Mouse (Mus musculus) lung, embryonic 16.5 days (tissue): ENCODE data around the gene Gpr132. TPM values are rescaled to one million over a fixed set of nuclear protein-coding genes. Genes with fewer than 3 reads are reported as not detected.
"Not testable (repeated sequence)": the region's sequence is repeated elsewhere in the genome, so short reads cannot be mapped to it uniquely, and the experiment has no call there.

ENCODE experiments used
- ATAC-seq: fragments of 200-750 bp; cut with Nextera tagmentation; 2 replicates; pipeline ENCODE4 v1.8.0; 2017; ENCODE audit warnings: low read depth, mild to moderate bottlenecking, moderate library complexity
- H3K27ac ChIP-seq: fragments of 300-500 bp; sonication (generic); 2 replicates; pipeline ENCODE4 v1.5.1; 2014; ENCODE audit warnings: mild to moderate bottlenecking, control low read depth, low read length
- H3K27me3 ChIP-seq: fragments of 300-500 bp; sonication (generic); 2 replicates; pipeline ENCODE4 v1.6.1; 2014; ENCODE audit warnings: low read depth, low read length, mixed read lengths; ENCODE audit not compliant: control insufficient read depth, insufficient read depth
- H3K36me3 ChIP-seq: fragments of 300-500 bp; sonication (generic); 2 replicates; pipeline ENCODE4 v1.6.1; 2014; ENCODE audit warnings: low read length; ENCODE audit not compliant: control insufficient read depth, insufficient read depth
- H3K4me1 ChIP-seq: fragments of 300-500 bp; sonication (generic); replicated peaks from 2 replicates; pipeline ENCODE4 v1.6.1; 2014; ENCODE audit warnings: low read length, mixed read lengths; ENCODE audit not compliant: control insufficient read depth, insufficient read depth
- H3K4me2 ChIP-seq: fragments of 300-500 bp; sonication (generic); 2 replicates; pipeline ENCODE4 v1.6.1; 2014; ENCODE audit warnings: low read depth, low read length, control low read depth
- H3K4me3 ChIP-seq: fragments of 300-500 bp; sonication (generic); 2 replicates; pipeline ENCODE4 v1.5.1; 2014; ENCODE audit warnings: mild to moderate bottlenecking, low read length, control low read depth
- H3K9ac ChIP-seq: fragments of 300-500 bp; sonication (generic); 2 replicates; pipeline ENCODE4 v1.6.1; 2014; ENCODE audit warnings: low read length, control low read depth
- H3K9me3 ChIP-seq: fragments of 300-500 bp; sonication (generic); 2 replicates; pipeline ENCODE4 v1.6.1; 2016; ENCODE audit warnings: low read length; ENCODE audit not compliant: control insufficient read depth
- WGBS: fragments of 180-500 bp; shearing (Covaris S2); extraction: QIAGEN DNeasy Blood & Tissue Kit; methylation state at CpG from one replicate; pipeline ENCODE4 v1.1.7; 2014; 5-methylcytosine and 5-hydroxymethylcytosine counted together
- polyA plus RNA-seq: library from polyadenylated mRNA; unstranded; fragments of >200 nt; fragmentation: Nextera tagmentation; extraction: Ambion mirVana; gene quantifications from 2 replicates; pipeline ENCODE4 v1.2.1, GENCODE M21; 2015

The Gpr132 gene
- polyA plus RNA-seq, 1 experiment from 2014 or later = 0.15 TPM

DNA sequence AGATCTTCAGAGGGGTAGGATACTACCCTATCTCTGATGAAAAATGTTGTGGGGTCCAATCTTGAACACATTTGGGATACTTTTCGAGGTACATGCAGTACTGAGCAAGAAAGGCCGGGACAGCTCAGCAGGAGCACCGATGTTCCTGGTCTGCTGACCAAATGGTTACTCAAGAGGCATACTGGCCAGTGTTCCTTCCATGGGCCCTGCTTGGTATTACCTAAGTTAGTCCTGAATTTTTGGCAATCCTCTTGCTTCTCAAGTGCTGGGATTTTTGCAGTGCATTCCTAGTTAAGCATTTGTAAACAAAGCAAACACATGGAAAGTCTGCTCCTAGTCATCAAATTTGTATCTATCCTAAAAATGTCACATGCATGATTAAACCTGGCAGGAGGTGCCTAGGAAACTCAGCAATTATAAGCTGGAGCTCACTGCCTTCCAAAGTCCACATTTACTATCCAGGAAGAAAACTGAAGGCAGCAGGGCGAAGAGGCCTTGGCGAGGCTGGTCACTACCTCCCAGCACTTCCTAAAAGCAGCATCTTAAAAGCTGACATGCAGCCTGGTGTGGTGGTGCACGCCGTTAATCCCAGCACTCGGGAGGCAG is 48.9 kb downstream of the Gpr132 start:
- 88% methylated on average over 8 of the region's 8 CpGs for WGBS
- H3K9ac ChIP-seq = no peak overlapping the region
- peaks cover 36% of the 10 kb centered on the region for H3K36me3 ChIP-seq

DNA sequence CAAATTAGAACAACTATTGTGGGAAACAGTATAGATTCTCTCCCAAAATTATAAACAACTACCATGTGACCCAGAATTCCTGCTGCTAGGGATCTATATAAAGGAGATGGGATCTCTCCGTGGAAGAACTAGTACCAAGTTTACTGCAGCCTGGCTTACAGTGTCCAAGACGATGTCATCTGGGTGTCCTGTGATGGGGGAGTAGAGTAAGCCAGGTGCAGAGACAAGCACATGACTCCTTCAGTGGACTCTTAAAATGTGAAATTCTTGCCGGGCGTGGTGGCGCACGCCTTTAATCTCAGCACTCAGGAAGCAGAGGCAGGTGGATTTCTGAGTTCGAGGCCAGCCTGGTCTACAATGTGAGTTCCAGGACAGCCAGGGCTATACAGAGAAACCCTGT is 51.2 kb downstream of the Gpr132 start:
- ATAC-seq, H3K4me2 ChIP-seq, H3K27ac ChIP-seq, H3K4me3 ChIP-seq, H3K9me3 ChIP-seq, H3K9ac ChIP-seq, H3K27me3 ChIP-seq, H3K4me1 ChIP-seq: not testable (repeated sequence)
- WGBS = 77% methylated on average over 7 of the region's 7 CpGs
- peaks cover 35% of the 10 kb centered on the region for H3K36me3 ChIP-seq

More for the DNA sequence above, 48.9 kb downstream of the Gpr132 start:
- no peaks in the 10 kb centered on the region for H3K27me3 ChIP-seq
- H3K4me1 ChIP-seq = peaks cover 8% of the 10 kb centered on the region; the same call in 1 of the 2 replicates
- H3K4me3 ChIP-seq = no peak overlapping the region
- no peak for ATAC-seq
- no peak overlapping the region for H3K4me2 ChIP-seq
- no peaks in the 10 kb centered on the region for H3K9me3 ChIP-seq
- H3K27ac ChIP-seq = no peak overlapping the region

GRCm38 (mm10) chr12:112816294-112816693 is 51.7 kb downstream of the Gpr132 start:
- Histone ChIP-seq H3K27ac (no peak overlapping the region), H3K9me3 (no peaks in the 10 kb centered on the region), H3K4me2 (no peak overlapping the region), H3K9ac (no peak overlapping the region), H3K27me3 (no peaks in the 10 kb centered on the region), H3K4me3 (no peak overlapping the region), H3K4me1 (no peaks in the 10 kb centered on the region), H3K36me3 (peaks cover 29% of the 10 kb centered on the region)
- no peak for ATAC-seq
- WGBS = 46% methylated on average over 4 of the region's 4 CpGs

- Histone ChIP-seq H3K27ac (no peak overlapping the region), H3K36me3 (peaks cover 19% of the 10 kb centered on the region), H3K27me3 (no peaks in the 10 kb centered on the region), H3K9me3 (no peaks in the 10 kb centered on the region), H3K4me1 (peaks cover 5% of the 10 kb centered on the region), H3K9ac (no peak overlapping the region), H3K4me3 (no peak overlapping the region), H3K4me2 (no peak overlapping the region)
- WGBS = 69% methylated on average over 14 of the region's 14 CpGs
- ATAC-seq = no peak
Measured at GRCm38 (mm10) chr12:112814682-112815470, 53.2 kb downstream of the Gpr132 start.

- no peak overlapping the region for H3K27ac ChIP-seq
- H3K4me1 ChIP-seq = peaks cover 13% of the 10 kb centered on the region
- ATAC-seq = no peak
- peaks cover 9% of the 10 kb centered on the region for H3K36me3 ChIP-seq
- no peak overlapping the region for H3K4me2 ChIP-seq
- no peak overlapping the region for H3K4me3 ChIP-seq
- no peaks in the 10 kb centered on the region for H3K27me3 ChIP-seq
- no peaks in the 10 kb centered on the region for H3K9me3 ChIP-seq
- H3K9ac ChIP-seq = no peak overlapping the region
- 89% methylated on average over 7 of the region's 7 CpGs for whole genome bisulfite sequencing
Measured at GRCm38 (mm10) chr12:112813370-112813769, 54.7 kb downstream of the Gpr132 start.

DNA sequence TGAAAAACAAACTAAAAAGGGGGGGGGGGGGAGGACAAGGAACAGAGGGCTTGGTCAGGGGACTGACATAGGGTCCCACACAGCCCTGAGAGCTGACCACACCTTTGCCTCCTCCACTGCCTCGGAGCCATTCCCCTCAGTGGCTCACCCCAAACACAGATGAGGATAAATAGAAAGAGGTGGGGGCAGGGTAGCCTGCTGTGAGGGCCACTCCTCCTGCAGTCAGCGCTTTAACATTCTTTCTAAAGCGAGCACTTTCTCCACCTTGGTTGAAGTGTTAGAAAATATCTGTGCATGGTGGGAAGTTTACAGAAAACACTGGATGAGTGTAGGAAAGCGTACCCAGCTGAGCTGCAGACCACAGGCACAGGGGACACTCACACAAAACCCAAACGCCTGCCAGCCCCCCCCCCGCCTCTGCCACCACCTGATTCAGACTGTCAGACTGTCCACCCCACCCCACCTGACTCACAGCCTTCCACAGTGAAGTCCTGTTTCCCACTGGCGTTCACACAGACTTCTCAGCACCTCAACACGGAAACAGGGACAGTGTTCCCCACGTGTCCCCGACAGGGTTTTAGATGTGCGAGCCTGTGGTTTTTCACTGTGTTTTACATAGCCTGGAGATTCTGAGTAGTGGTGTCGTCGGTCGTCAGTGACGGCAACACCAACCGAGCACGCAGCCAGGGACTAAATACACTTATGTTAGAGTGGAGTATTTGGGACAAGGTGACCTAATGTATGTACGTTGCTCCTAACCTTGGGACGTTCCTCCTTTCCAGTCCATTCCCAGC is 57.7 kb downstream of the Gpr132 start:
- H3K4me3 ChIP-seq = no peak overlapping the region
- no peaks in the 10 kb centered on the region for H3K27me3 ChIP-seq
- no peaks in the 10 kb centered on the region for H3K9me3 ChIP-seq
- peaks cover 3% of the 10 kb centered on the region; the same call in 1 of the 2 replicates for H3K36me3 ChIP-seq
- WGBS = 54% methylated on average over 19 of the region's 19 CpGs
- H3K27ac ChIP-seq = no peak overlapping the region
- H3K4me1 ChIP-seq = peaks cover 15% of the 10 kb centered on the region
- H3K9ac ChIP-seq = no peak overlapping the region
- no peak overlapping the region; the same call in 1 of the 2 replicates for H3K4me2 ChIP-seq
- no peak for ATAC-seq

DNA sequence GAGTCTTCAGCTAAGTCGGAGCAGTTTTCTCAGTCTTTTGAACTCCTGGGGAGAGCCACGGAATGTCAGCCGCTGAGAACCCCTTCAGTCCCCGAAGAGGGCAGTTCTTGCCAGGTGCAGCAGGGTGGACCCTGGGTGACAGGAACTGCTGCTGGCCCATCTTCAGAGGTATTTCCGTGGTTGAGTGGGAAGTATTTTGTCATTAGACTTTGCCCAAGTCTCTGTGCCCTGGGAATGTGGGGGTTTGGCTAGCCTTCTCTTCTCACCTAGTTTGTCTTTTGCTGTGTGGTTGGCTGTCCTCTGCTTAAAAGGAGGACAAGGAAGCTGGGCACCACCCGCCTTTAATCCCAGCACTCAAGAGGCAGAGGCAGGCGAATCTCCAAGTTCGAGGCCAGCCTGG is 58.4 kb downstream of the Gpr132 start:
- 9% methylated on average over 8 of the region's 8 CpGs for WGBS
- peak overlapping the region; percentile 99 for H3K4me2 ChIP-seq
- H3K36me3 ChIP-seq = peaks cover 3% of the 10 kb centered on the region; the same call in 1 of the 2 replicates
- peak overlapping the region; percentile 59 for H3K9ac ChIP-seq
- H3K27me3 ChIP-seq = no peaks in the 10 kb centered on the region
- no peaks in the 10 kb centered on the region for H3K9me3 ChIP-seq
- no peak for ATAC-seq
- no peak overlapping the region for H3K27ac ChIP-seq
- peaks cover 15% of the 10 kb centered on the region for H3K4me1 ChIP-seq
- H3K4me3 ChIP-seq = peak overlapping the region; percentile 70

- no peak within 1 kb of the TSS for H3K27ac ChIP-seq
- WGBS = under 1% methylated on average over 61 of the region's 64 CpGs
- H3K9ac ChIP-seq = peak within 1 kb of the TSS; percentile 59
- H3K27me3 ChIP-seq = peaks cover 2% of the 10 kb centered on the region; the same call in 1 of the 2 replicates
- peak within 1 kb of the TSS; percentile 70 for H3K4me3 ChIP-seq
- peak; percentile 93 for ATAC-seq
- no peaks in the 10 kb centered on the region; the same call in 1 of the 2 replicates for H3K36me3 ChIP-seq
- no peaks in the 10 kb centered on the region for H3K9me3 ChIP-seq
- H3K4me2 ChIP-seq = peak within 1 kb of the TSS; percentile 99
- peaks cover 15% of the 10 kb centered on the region for H3K4me1 ChIP-seq
Measured at GRCm38 (mm10) chr12:112808587-112809364, 59.3 kb downstream of the Gpr132 start, which contains the start of gene Clba1. TSS of gene Clba1 (plus strand) at chr12:112808937.
